Mouse (Mus musculus) embryonic facial prominence, embryonic 15.5 days (tissue): ENCODE data around the gene Dpep3. TPM values are rescaled to one million over a fixed set of nuclear protein-coding genes. Genes with fewer than 3 reads are reported as not detected.

Experiments
- ATAC-seq: fragments of 200-750 bp; cut with Nextera tagmentation; 2 replicates; pipeline ENCODE4 v1.8.0; 2017; ENCODE audit warnings: low read depth, moderate TSS enrichment; ENCODE audit not compliant: insufficient number of reproducible peaks, low FRiP score, low TSS enrichment
- H3K27ac ChIP-seq: fragments of 300-500 bp; sonication (generic); replicated peaks from 2 replicates; pipeline ENCODE4 v1.5.1; 2015; ENCODE audit warnings: mild to moderate bottlenecking, inconsistent platforms
- H3K27me3 ChIP-seq: fragments of 300-500 bp; sonication (generic); 2 replicates; pipeline ENCODE4 v1.6.1; 2015; ENCODE audit warnings: inconsistent platforms
- H3K36me3 ChIP-seq: fragments of 300-500 bp; sonication (generic); 2 replicates; pipeline ENCODE4 v1.6.1; 2015; ENCODE audit warnings: mild to moderate bottlenecking, inconsistent platforms
- H3K4me1 ChIP-seq: fragments of 300-500 bp; sonication (generic); 2 replicates; pipeline ENCODE4 v1.6.1; 2015; ENCODE audit warnings: inconsistent platforms
- H3K4me2 ChIP-seq: fragments of 300-500 bp; sonication (generic); replicated peaks from 2 replicates; pipeline ENCODE4 v1.6.1; 2015; ENCODE audit warnings: mild to moderate bottlenecking, inconsistent platforms
- H3K4me3 ChIP-seq: fragments of 300-500 bp; sonication (generic); replicated peaks from 2 replicates; pipeline ENCODE4 v1.5.1; 2015; ENCODE audit warnings: mild to moderate bottlenecking, inconsistent platforms
- H3K9ac ChIP-seq: fragments of 300-500 bp; sonication (generic); 2 replicates; pipeline ENCODE4 v1.6.1; 2015; ENCODE audit warnings: inconsistent platforms
- H3K9me3 ChIP-seq: fragments of 300-500 bp; sonication (generic); replicated peaks from 2 replicates; pipeline ENCODE4 v1.6.1; 2016; ENCODE audit warnings: inconsistent platforms
- WGBS: fragments of 180-500 bp; shearing (Covaris S2); methylation state at CpG from one replicate; pipeline ENCODE4 v1.1.7; 2015; 5-methylcytosine and 5-hydroxymethylcytosine counted together
- polyA plus RNA-seq: library from polyadenylated mRNA; unstranded; fragments of >200 nt; fragmentation: Nextera tagmentation; extraction: Ambion mirVana; gene quantifications from 2 replicates; pipeline ENCODE4 v1.2.1, GENCODE M21; 2015

Dpep3 gene
- polyA plus RNA-seq, 1 experiment from 2014 or later = not detected

GRCm38 (mm10) chr8:105971019-105971720 lies 8.1 kb downstream of the Dpep3 start:
- Histone ChIP-seq H3K4me3 (no peak overlapping the region), H3K36me3 (no peaks in the 10 kb centered on the region), H3K4me1 (peaks cover 10% of the 10 kb centered on the region), H3K4me2 (no peak overlapping the region), H3K27me3 (no peaks in the 10 kb centered on the region), H3K27ac (no peak overlapping the region), H3K9ac (no peak overlapping the region), H3K9me3 (no peaks in the 10 kb centered on the region)
- ATAC-seq = no peak
- WGBS = 74% methylated on average over 8 of the region's 8 CpGs

GRCm38 (mm10) chr8:105969367-105969766 lies 9.9 kb downstream of the Dpep3 start:
- H3K4me3 ChIP-seq = no peak overlapping the region
- no peaks in the 10 kb centered on the region for H3K27me3 ChIP-seq
- H3K4me1 ChIP-seq = peaks cover 19% of the 10 kb centered on the region
- no peaks in the 10 kb centered on the region for H3K36me3 ChIP-seq
- no peak for ATAC-seq
- H3K4me2 ChIP-seq = no peak overlapping the region
- no peaks in the 10 kb centered on the region for H3K9me3 ChIP-seq
- H3K9ac ChIP-seq = no peak overlapping the region
- WGBS = 78% methylated on average over 1 of the region's 1 CpGs
- no peak overlapping the region for H3K27ac ChIP-seq

- ATAC-seq = no peak; the same call in 1 of the 2 replicates
- peak overlapping the region; percentile 58 for H3K27ac ChIP-seq
- H3K27me3 ChIP-seq = no peaks in the 10 kb centered on the region
- WGBS = 8% methylated on average over 19 of the region's 19 CpGs
- H3K4me2 ChIP-seq = peak overlapping the region; percentile 58
- H3K36me3 ChIP-seq = no peaks in the 10 kb centered on the region
- peak overlapping the region; percentile 66 for H3K4me3 ChIP-seq
- H3K9me3 ChIP-seq = no peaks in the 10 kb centered on the region
- no peak overlapping the region for H3K9ac ChIP-seq
- H3K4me1 ChIP-seq = peaks cover 33% of the 10 kb centered on the region
These were observed 12.4 kb downstream of the Dpep3 start for GRCm38 (mm10) chr8:105966692-105967311.

GRCm38 (mm10) chr8:105965905-105966341 lies 13.3 kb downstream of the Dpep3 start, which contains the start of gene Slc12a4:
Gene Slc12a4, minus strand, starts transcription at chr8:105966097.
- peak within 1 kb of the TSS; percentile 93 for H3K27ac ChIP-seq
- peak within 1 kb of the TSS; percentile 66 for H3K4me3 ChIP-seq
- WGBS = under 1% methylated on average over 42 of the region's 47 CpGs
- H3K36me3 ChIP-seq = no peaks in the 10 kb centered on the region
- ATAC-seq = peak; percentile 96
- H3K9ac ChIP-seq = peak within 1 kb of the TSS; percentile 75
- peak within 1 kb of the TSS; percentile 58 for H3K4me2 ChIP-seq
- H3K27me3 ChIP-seq = no peaks in the 10 kb centered on the region
- H3K9me3 ChIP-seq = no peaks in the 10 kb centered on the region
- peaks cover 37% of the 10 kb centered on the region for H3K4me1 ChIP-seq

- Histone ChIP-seq H3K9ac (peak overlapping the region; percentile 75), H3K36me3 (0 out of 2 replicates have a peak, but pooled peaks cover 1% of the 10 kb centered on the region), H3K4me2 (peak overlapping the region; percentile 58), H3K9me3 (no peaks in the 10 kb centered on the region), H3K27me3 (no peaks in the 10 kb centered on the region), H3K27ac (peak overlapping the region; percentile 93), H3K4me3 (peak overlapping the region; percentile 66), H3K4me1 (peaks cover 37% of the 10 kb centered on the region)
- under 1% methylated on average over 37 of the region's 40 CpGs for WGBS
- ATAC-seq = peak; percentile 71
These were observed 13.8 kb downstream of the Dpep3 start for GRCm38 (mm10) chr8:105965266-105965904.

- peak overlapping the region; percentile 58 for H3K4me2 ChIP-seq
- no peaks in the 10 kb centered on the region for H3K27me3 ChIP-seq
- peak overlapping the region; percentile 75 for H3K9ac ChIP-seq
- peak overlapping the region; percentile 93 for H3K27ac ChIP-seq
- WGBS = 45% methylated on average over 12 of the region's 12 CpGs
- ATAC-seq = no peak
- H3K9me3 ChIP-seq = no peaks in the 10 kb centered on the region
- peaks cover 44% of the 10 kb centered on the region for H3K4me1 ChIP-seq
- H3K4me3 ChIP-seq = peak overlapping the region; percentile 66
- H3K36me3 ChIP-seq = peaks cover 8% of the 10 kb centered on the region
These were observed 14.5 kb downstream of the Dpep3 start for GRCm38 (mm10) chr8:105964506-105965265.

- 88% methylated on average over 10 of the region's 10 CpGs for WGBS
- ATAC-seq = no peak
- peaks cover 44% of the 10 kb centered on the region for H3K4me1 ChIP-seq
These were observed 17.7 kb downstream of the Dpep3 start for GRCm38 (mm10) chr8:105961536-105961935.

GRCm38 (mm10) chr8:105961101-105961500 lies 18.1 kb downstream of the Dpep3 start:
- Histone ChIP-seq H3K4me1 (peaks cover 41% of the 10 kb centered on the region), H3K9ac (no peak overlapping the region), H3K4me2 (no peak overlapping the region), H3K4me3 (no peak overlapping the region), H3K27ac (no peak overlapping the region), H3K27me3 (no peaks in the 10 kb centered on the region), H3K9me3 (no peaks in the 10 kb centered on the region), H3K36me3 (peaks cover 29% of the 10 kb centered on the region)
- WGBS = 76% methylated on average over 14 of the region's 14 CpGs
- no peak for ATAC-seq

More at GRCm38 (mm10) chr8:105961536-105961935, 17.7 kb downstream of the Dpep3 start:
- no peak overlapping the region for H3K9ac ChIP-seq
- no peak overlapping the region for H3K4me3 ChIP-seq
- no peak overlapping the region for H3K27ac ChIP-seq
- H3K4me2 ChIP-seq = no peak overlapping the region
- peaks cover 25% of the 10 kb centered on the region for H3K36me3 ChIP-seq
- H3K9me3 ChIP-seq = no peaks in the 10 kb centered on the region
- no peaks in the 10 kb centered on the region for H3K27me3 ChIP-seq

GRCm38 (mm10) chr8:105959350-105959749 lies 19.9 kb downstream of the Dpep3 start:
- no peak overlapping the region; the same call in 1 of the 2 replicates for H3K27ac ChIP-seq

GRCm38 (mm10) chr8:105957813-105958212 lies 21.4 kb downstream of the Dpep3 start:
- ATAC-seq = no peak
- Histone ChIP-seq H3K9me3 (no peaks in the 10 kb centered on the region), H3K27ac (no peak overlapping the region), H3K4me2 (no peak overlapping the region), H3K4me3 (no peak overlapping the region), H3K27me3 (no peaks in the 10 kb centered on the region), H3K4me1 (peaks cover 18% of the 10 kb centered on the region), H3K9ac (no peak overlapping the region), H3K36me3 (peaks cover 59% of the 10 kb centered on the region)
- WGBS = 45% methylated on average over 3 of the region's 4 CpGs

More at GRCm38 (mm10) chr8:105959350-105959749, 19.9 kb downstream of the Dpep3 start:
- peak; percentile 48; the same call in 1 of the 2 replicates for ATAC-seq
- no peaks in the 10 kb centered on the region for H3K27me3 ChIP-seq
- WGBS = 72% methylated on average over 7 of the region's 7 CpGs
- no peak overlapping the region for H3K9ac ChIP-seq
- H3K36me3 ChIP-seq = peaks cover 44% of the 10 kb centered on the region
- H3K4me3 ChIP-seq = no peak overlapping the region
- no peaks in the 10 kb centered on the region for H3K9me3 ChIP-seq
- H3K4me2 ChIP-seq = no peak overlapping the region
- H3K4me1 ChIP-seq = peaks cover 32% of the 10 kb centered on the region
